Mouse (Mus musculus): ENCODE measurements around the gene Gm12117.

Gm12117 gene

GRCm38 (mm10) chr11:33276637-33277036 lies at the start of gene Gm12117:
TSS of gene Gm12117 (minus strand) at chr11:33276737.
- no peak for DNase-seq (ENCODE audit: low spot score in 2 of 2)

- no peak for DNase-seq (ENCODE audit: low spot score in 2 of 2)
These were observed 42.6 kb upstream of the Gm12117 start for GRCm38 (mm10) chr11:33319006-33319611.

- DNase-seq (ENCODE audit: low spot score in 2 of 2): no peak
These were observed 33.0 kb upstream of the Gm12117 start for GRCm38 (mm10) chr11:33309566-33309965.

GRCm38 (mm10) chr11:33300859-33301258 lies 24.3 kb upstream of the Gm12117 start:
- DNase-seq (ENCODE audit: low spot score in 2 of 2): no peak

- DNase-seq (ENCODE audit: low spot score in 2 of 2): no peak
These were observed 22.8 kb upstream of the Gm12117 start for GRCm38 (mm10) chr11:33299371-33299770.

GRCm38 (mm10) chr11:33297121-33297520 lies 20.6 kb upstream of the Gm12117 start:
- no peak for DNase-seq (ENCODE audit: low spot score in 2 of 2)

GRCm38 (mm10) chr11:33295422-33295821 lies 18.9 kb upstream of the Gm12117 start:
- no peak for DNase-seq (ENCODE audit: low spot score in 2 of 2)

- DNase-seq (ENCODE audit: low spot score in 2 of 2): no peak
These were observed 17.5 kb upstream of the Gm12117 start for GRCm38 (mm10) chr11:33294063-33294462.

GRCm38 (mm10) chr11:33278571-33278970 lies 2.0 kb upstream of the Gm12117 start:
- DNase-seq (ENCODE audit: low spot score in 2 of 2): no peak

GRCm38 (mm10) chr11:33274816-33275215 lies 1.7 kb downstream of the Gm12117 start:
- no peak for DNase-seq (ENCODE audit: low spot score in 2 of 2)

- no peak for DNase-seq (ENCODE audit: low spot score in 2 of 2)
These were observed 2.2 kb downstream of the Gm12117 start for GRCm38 (mm10) chr11:33274294-33274693.

- no peak for DNase-seq (ENCODE audit: low spot score in 2 of 2)
These were observed 36.2 kb downstream of the Gm12117 start for GRCm38 (mm10) chr11:33240295-33240694.

- DNase-seq (ENCODE audit: low spot score in 2 of 2): no peak
These were observed 42.4 kb downstream of the Gm12117 start for GRCm38 (mm10) chr11:33234134-33234533.

- DNase-seq (ENCODE audit: low spot score in 2 of 2): no peak
These were observed 44.5 kb downstream of the Gm12117 start for GRCm38 (mm10) chr11:33232056-33232455.

GRCm38 (mm10) chr11:33228186-33228585 lies 48.4 kb downstream of the Gm12117 start:
- DNase-seq (ENCODE audit: low spot score in 2 of 2): no peak

- no peak for DNase-seq (ENCODE audit: low spot score in 2 of 2)
These were observed 50.0 kb downstream of the Gm12117 start for GRCm38 (mm10) chr11:33226516-33226915.
